Mouse (Mus musculus): ENCODE data around the gene Lman1l. TPM values are rescaled to one million over a fixed set of nuclear protein-coding genes. Genes with fewer than 3 reads are reported as not detected.

Lman1l gene
- polyA plus RNA-seq, 1 experiment = not detected

DNA sequence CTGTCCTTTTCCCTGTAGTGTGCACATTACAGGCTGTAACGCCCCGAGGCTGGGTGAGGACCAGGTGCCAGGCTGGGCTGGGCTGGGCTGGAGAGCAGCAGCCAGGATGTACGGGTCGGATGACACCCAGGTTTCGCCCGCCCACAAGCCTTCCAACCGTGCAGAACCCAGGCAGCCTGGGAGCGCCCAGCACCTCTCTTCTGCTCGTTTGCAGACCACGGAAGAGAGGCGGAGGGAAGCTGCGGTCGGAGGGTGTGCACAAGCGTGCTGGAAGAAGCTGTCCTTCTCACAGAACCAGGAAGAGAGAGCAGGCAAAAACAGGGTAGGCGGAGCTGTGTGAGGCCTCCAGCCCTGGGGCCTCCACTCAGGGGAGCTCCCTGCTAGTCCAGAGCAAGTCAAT lies 19.8 kb upstream of the Lman1l start:
- no peaks in the 10 kb centered on the region for H3K9me3 ChIP-seq
- H3K4me3 ChIP-seq (replicated peaks) = peak overlapping the region; percentile 98
- H3K36me3 ChIP-seq (replicated peaks; ENCODE audit: low read length) = peaks cover 61% of the 10 kb centered on the region
- H3K4me1 ChIP-seq = peaks cover 87% of the 10 kb centered on the region
- no peaks in the 10 kb centered on the region for H3K27me3 ChIP-seq (replicated peaks)
- TF ChIP-seq GATA1 (IDR thresholded peaks at IDR 0.05; ENCODE audit: borderline replicate concordance, low read length) = no peak
- TF ChIP-seq FLI1 (IDR thresholded peaks at IDR 0.05; ENCODE audit: low read length) = peak; percentile 39; the same call in 1 of the 2 replicates

GRCm38 (mm10) chr9:57639661-57640328 lies 19.2 kb upstream of the Lman1l start:
- peaks cover 93% of the 10 kb centered on the region for H3K4me1 ChIP-seq
- H3K27me3 ChIP-seq (replicated peaks) = no peaks in the 10 kb centered on the region
- H3K9me3 ChIP-seq = no peaks in the 10 kb centered on the region
- TF ChIP-seq GATA1 (IDR thresholded peaks at IDR 0.05; ENCODE audit: borderline replicate concordance, low read length) (no peak), FLI1 (IDR thresholded peaks at IDR 0.05; ENCODE audit: low read length) (no peak)
- peaks cover 66% of the 10 kb centered on the region for H3K36me3 ChIP-seq (replicated peaks; ENCODE audit: low read length)
- peak overlapping the region; percentile 98 for H3K4me3 ChIP-seq (replicated peaks)

DNA sequence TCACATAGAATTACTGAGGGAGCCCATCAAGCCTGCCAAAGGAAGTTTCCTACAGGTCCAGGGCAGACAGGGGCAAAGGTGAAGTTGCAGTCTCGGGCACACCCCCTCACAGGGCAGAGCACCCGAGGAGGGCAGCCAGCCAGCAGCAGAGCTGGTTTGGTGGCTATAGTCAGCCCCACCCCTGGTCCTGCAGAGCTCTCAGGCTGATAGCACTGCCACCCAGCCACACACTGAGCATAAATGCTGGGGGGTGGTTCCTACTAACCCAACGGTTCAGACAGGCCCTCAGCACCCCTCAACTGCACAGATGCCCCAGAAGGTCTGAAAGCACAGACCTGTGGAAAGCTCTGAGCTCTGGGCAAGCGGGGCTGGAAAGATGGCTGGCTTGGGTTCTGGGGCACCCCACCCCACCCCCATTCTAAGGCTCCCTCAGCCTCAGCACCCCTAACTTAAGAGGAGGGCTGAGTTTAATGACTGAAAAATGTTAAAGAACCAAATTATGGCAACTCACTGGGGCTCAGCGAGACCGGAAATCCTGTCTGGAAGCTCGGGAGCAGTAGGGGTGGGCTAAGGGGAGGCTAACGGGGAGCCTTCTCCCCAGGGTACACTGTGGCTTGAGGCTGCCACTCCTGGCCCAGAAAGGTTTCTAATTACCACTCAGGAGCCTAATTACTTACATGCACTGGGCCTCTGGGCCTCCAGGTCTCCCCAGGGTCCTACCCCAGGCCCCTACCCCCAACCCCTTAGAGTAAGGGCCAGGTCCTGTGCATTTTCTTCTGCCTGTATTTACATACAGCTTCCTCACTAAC lies 18.3 kb upstream of the Lman1l start:
- peak overlapping the region; percentile 98 for H3K4me3 ChIP-seq (replicated peaks)
- H3K27me3 ChIP-seq (replicated peaks) = no peaks in the 10 kb centered on the region
- H3K4me1 ChIP-seq = peaks cover 100% of the 10 kb centered on the region
- peaks cover 75% of the 10 kb centered on the region for H3K36me3 ChIP-seq (replicated peaks; ENCODE audit: low read length)
- no peaks in the 10 kb centered on the region for H3K9me3 ChIP-seq
- no peak for TF ChIP-seq FLI1 (IDR thresholded peaks at IDR 0.05; ENCODE audit: low read length)
- no peak for TF ChIP-seq GATA1 (IDR thresholded peaks at IDR 0.05; ENCODE audit: borderline replicate concordance, low read length)

- peaks cover 100% of the 10 kb centered on the region for H3K4me1 ChIP-seq
- no peaks in the 10 kb centered on the region for H3K9me3 ChIP-seq
- no peak for TF ChIP-seq GATA1 (IDR thresholded peaks at IDR 0.05; ENCODE audit: borderline replicate concordance, low read length)
- TF ChIP-seq FLI1 (IDR thresholded peaks at IDR 0.05; ENCODE audit: low read length) = no peak
- no peaks in the 10 kb centered on the region for H3K27me3 ChIP-seq (replicated peaks)
- H3K4me3 ChIP-seq (replicated peaks) = peak overlapping the region; percentile 98
- peaks cover 77% of the 10 kb centered on the region for H3K36me3 ChIP-seq (replicated peaks; ENCODE audit: low read length)
Measured at GRCm38 (mm10) chr9:57637741-57638322, 17.3 kb upstream of the Lman1l start.

DNA sequence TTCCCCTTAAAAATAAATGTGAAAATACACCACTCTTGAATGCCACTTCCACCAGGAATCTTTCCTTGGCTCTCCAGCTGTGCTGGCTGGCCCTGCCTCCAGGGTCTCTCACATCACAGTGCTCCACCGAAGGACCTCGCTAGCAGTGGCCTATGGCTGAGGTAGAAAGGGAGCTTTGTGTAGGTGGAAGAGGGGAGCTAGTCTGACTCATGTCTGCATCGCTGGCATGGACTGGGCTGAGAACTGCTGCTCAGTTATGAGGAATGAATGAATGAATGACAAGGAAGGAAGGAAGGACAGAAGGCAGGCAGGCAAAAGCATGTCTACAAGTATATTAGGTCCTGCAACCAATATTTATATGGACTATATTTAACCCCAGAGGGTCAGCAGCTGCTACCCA lies 16.7 kb upstream of the Lman1l start:
- peaks cover 100% of the 10 kb centered on the region for H3K4me1 ChIP-seq
- H3K36me3 ChIP-seq (replicated peaks; ENCODE audit: low read length) = peaks cover 77% of the 10 kb centered on the region
- TF ChIP-seq GATA1 (IDR thresholded peaks at IDR 0.05; ENCODE audit: borderline replicate concordance, low read length) (no peak), FLI1 (IDR thresholded peaks at IDR 0.05; ENCODE audit: low read length) (no peak)
- H3K27me3 ChIP-seq (replicated peaks) = no peaks in the 10 kb centered on the region
- peak overlapping the region; percentile 98 for H3K4me3 ChIP-seq (replicated peaks)
- no peaks in the 10 kb centered on the region for H3K9me3 ChIP-seq

DNA sequence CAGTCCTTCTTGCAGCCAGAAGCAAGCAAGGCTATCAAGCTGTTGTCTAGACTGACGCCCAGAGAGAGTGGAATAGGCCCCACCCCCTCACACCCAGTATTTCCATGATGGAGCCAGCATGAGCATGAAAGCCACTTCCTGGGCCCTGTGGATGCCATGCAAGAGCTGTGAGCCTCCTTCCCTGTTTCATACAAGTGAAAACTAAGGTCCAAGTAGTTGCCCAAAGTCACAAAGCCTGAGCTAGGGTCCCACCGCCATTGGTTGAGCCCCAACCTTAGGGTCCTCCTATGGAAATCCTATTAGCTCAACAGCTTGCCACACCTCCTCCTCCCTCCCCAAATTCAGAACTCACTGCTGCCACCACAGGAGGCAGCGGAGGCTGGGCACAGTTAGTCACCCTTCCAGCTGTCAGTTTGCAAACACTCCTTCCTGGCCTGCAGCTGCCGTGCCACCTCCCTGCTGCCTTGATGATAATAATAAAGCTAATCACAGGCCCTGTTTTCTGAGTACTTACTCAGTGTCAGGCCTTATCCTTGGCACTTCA lies 13.0 kb upstream of the Lman1l start:
- Histone ChIP-seq H3K4me1 (peaks cover 100% of the 10 kb centered on the region), H3K4me3 (replicated peaks) (peak overlapping the region; percentile 84), H3K36me3 (replicated peaks; ENCODE audit: low read length) (peaks cover 94% of the 10 kb centered on the region), H3K9me3 (no peaks in the 10 kb centered on the region), H3K27me3 (replicated peaks) (no peaks in the 10 kb centered on the region)
- TF ChIP-seq GATA1 (IDR thresholded peaks at IDR 0.05; ENCODE audit: borderline replicate concordance, low read length) = no peak
- no peak for TF ChIP-seq FLI1 (IDR thresholded peaks at IDR 0.05; ENCODE audit: low read length)

DNA sequence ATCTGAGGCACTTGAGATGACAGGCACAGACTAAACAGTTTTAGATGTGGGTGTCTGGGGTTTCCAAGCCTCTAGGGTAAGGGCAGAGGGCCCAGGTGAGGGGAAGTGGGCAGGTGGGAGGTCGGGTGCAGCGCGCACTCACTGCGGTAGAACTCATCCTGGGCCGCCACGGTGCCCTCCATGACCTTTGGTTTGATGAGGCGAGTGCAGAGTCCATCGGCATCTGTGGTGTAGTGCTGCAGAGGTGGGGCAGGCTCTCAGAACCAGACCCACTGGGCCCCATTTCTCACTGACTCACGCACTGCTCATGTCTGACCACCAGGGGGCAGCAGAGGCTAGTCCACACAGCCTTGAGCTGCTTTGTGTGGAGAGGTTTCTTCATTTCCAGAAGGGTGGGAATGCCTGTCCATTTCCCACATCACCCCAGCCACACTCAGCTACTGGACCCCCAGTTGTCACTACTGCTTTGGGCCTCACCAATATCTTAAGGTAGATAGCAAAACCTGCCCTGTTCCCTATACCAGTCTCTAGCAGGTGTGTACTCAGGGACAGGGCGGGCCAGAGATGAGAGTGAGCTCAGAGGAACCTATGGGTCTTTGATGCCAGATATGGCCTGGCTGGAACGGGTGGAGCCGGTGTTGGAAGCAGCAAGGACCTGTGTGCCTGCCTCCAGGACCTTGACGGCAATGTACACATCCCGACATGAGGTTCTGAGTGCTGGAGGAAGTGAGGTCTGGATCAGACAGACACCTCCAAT lies 8.7 kb upstream of the Lman1l start:
- TF ChIP-seq GATA1 (IDR thresholded peaks at IDR 0.05; ENCODE audit: borderline replicate concordance, low read length) = no peak
- TF ChIP-seq FLI1 (IDR thresholded peaks at IDR 0.05; ENCODE audit: low read length) = no peak
- Histone ChIP-seq H3K36me3 (replicated peaks; ENCODE audit: low read length) (peaks cover 100% of the 10 kb centered on the region), H3K4me3 (replicated peaks) (peak overlapping the region; percentile 4), H3K9me3 (no peaks in the 10 kb centered on the region), H3K27me3 (replicated peaks) (no peaks in the 10 kb centered on the region), H3K4me1 (peaks cover 96% of the 10 kb centered on the region)

- peaks cover 94% of the 10 kb centered on the region for H3K4me1 ChIP-seq
- 0 out of 2 replicates have a peak, but pooled peaks cover 3% of the 10 kb centered on the region for H3K9me3 ChIP-seq
- peaks cover 100% of the 10 kb centered on the region for H3K36me3 ChIP-seq (replicated peaks; ENCODE audit: low read length)
- H3K27me3 ChIP-seq (replicated peaks) = no peaks in the 10 kb centered on the region
- no peak overlapping the region for H3K4me3 ChIP-seq (replicated peaks)
- TF ChIP-seq GATA1 (IDR thresholded peaks at IDR 0.05; ENCODE audit: borderline replicate concordance, low read length) (no peak), FLI1 (IDR thresholded peaks at IDR 0.05; ENCODE audit: low read length) (no peak)
Measured at GRCm38 (mm10) chr9:57628717-57629116, 8.1 kb upstream of the Lman1l start.

DNA sequence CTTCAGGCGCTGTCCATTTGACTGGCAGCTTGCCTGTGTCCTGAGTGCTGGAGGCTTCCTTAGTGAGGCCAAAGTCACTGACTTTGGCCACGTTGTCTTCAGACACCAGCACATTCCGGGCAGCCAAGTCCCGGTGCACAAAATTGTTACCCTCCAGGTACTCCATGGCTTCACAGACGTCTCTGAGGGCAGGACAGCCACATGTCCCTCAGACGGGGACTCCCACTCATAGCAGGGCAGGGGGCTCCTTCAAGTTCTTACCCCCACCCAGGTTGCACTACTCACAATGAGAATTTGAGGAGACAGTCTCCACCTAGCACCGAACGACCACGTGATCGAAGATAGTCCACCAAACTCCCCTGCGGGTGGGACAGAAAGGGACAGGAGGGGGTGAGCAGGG lies 7.3 kb upstream of the Lman1l start:
- peaks cover 98% of the 10 kb centered on the region for H3K36me3 ChIP-seq (replicated peaks; ENCODE audit: low read length)
- H3K27me3 ChIP-seq (replicated peaks) = no peaks in the 10 kb centered on the region
- H3K4me3 ChIP-seq (replicated peaks) = no peak overlapping the region
- peaks cover 91% of the 10 kb centered on the region for H3K4me1 ChIP-seq
- peaks cover 9% of the 10 kb centered on the region; the same call in 1 of the 2 replicates for H3K9me3 ChIP-seq
- TF ChIP-seq FLI1 (IDR thresholded peaks at IDR 0.05; ENCODE audit: low read length) (no peak), GATA1 (IDR thresholded peaks at IDR 0.05; ENCODE audit: borderline replicate concordance, low read length) (no peak)
